Mouse (Mus musculus) heart, embryonic 13.5 days (tissue): ENCODE data around the gene Defb45. TPM values are rescaled to one million over a fixed set of nuclear protein-coding genes. Genes with fewer than 3 reads are reported as not detected.

Experiments used
- ATAC-seq: fragments of 200-750 bp; cut with Nextera tagmentation; 2 replicates; pipeline ENCODE4 v1.8.0; 2017; ENCODE audit warnings: moderate TSS enrichment; ENCODE audit not compliant: insufficient number of reproducible peaks, low FRiP score, low TSS enrichment; ENCODE audit errors: extremely low read depth
- H3K27ac ChIP-seq: fragments of 300-500 bp; sonication (generic); replicated peaks from 2 replicates; pipeline ENCODE4 v1.5.1; 2015; ENCODE audit warnings: moderate library complexity, mild to moderate bottlenecking, inconsistent platforms
- H3K27me3 ChIP-seq: fragments of 300-500 bp; sonication (generic); replicated peaks from 2 replicates; pipeline ENCODE4 v1.6.1; 2015; ENCODE audit warnings: mild to moderate bottlenecking, inconsistent platforms
- H3K36me3 ChIP-seq: fragments of 300-500 bp; sonication (generic); 2 replicates; pipeline ENCODE4 v1.6.1; 2015; ENCODE audit warnings: mild to moderate bottlenecking, inconsistent platforms
- H3K4me1 ChIP-seq: fragments of 300-500 bp; sonication (generic); 2 replicates; pipeline ENCODE4 v1.6.1; 2015; ENCODE audit warnings: inconsistent platforms
- H3K4me2 ChIP-seq: fragments of 300-500 bp; sonication (generic); 2 replicates; pipeline ENCODE4 v1.6.1; 2015; ENCODE audit warnings: inconsistent platforms, mild to moderate bottlenecking, moderate library complexity
- H3K4me3 ChIP-seq: fragments of 300-500 bp; sonication (generic); 2 replicates; pipeline ENCODE4 v1.5.1; 2015; ENCODE audit warnings: moderate library complexity, mild to moderate bottlenecking, inconsistent platforms
- H3K9ac ChIP-seq: fragments of 300-500 bp; sonication (generic); 2 replicates; pipeline ENCODE4 v1.6.1; 2015; ENCODE audit warnings: inconsistent platforms, mild to moderate bottlenecking, moderate library complexity
- H3K9me3 ChIP-seq: fragments of 300-500 bp; sonication (generic); 2 replicates; pipeline ENCODE4 v1.6.1; 2016; ENCODE audit warnings: inconsistent platforms
- WGBS: fragments of 180-500 bp; shearing (Covaris S2); methylation state at CpG from one replicate; pipeline ENCODE4 v1.1.7; 2015; ENCODE audit warnings: mixed read lengths; 5-methylcytosine and 5-hydroxymethylcytosine counted together
- polyA plus RNA-seq: library from polyadenylated mRNA; unstranded; fragments of >200 nt; fragmentation: Nextera tagmentation; extraction: Ambion mirVana; gene quantifications from 2 replicates; pipeline ENCODE4 v1.2.1, GENCODE M21; 2015

Gene Defb45
- polyA plus RNA-seq, 1 experiment from 2014 or later, result not detected

- Histone ChIP-seq H3K9me3 (no peaks in the 10 kb centered on the region), H3K4me1 (peaks cover 34% of the 10 kb centered on the region), H3K4me2 (peak within 1 kb of the TSS; percentile 91), H3K27ac (0 out of 2 replicates have a peak within 1 kb of the TSS, but pooled peaks have one; percentile 12), H3K27me3 (peaks cover 46% of the 10 kb centered on the region), H3K36me3 (no peaks in the 10 kb centered on the region), H3K4me3 (peak within 1 kb of the TSS; percentile 66), H3K9ac (peak within 1 kb of the TSS; percentile 84)
- 2% methylated on average over 59 of the region's 59 CpGs for WGBS
- 0 out of 2 replicates have a peak, but pooled peaks have one; percentile 29 for ATAC-seq
Measured at GRCm38 (mm10) chr2:152626774-152627591, 27.8 kb upstream of the Defb45 start, which contains the start of gene Rem1. Gene Rem1, plus strand, starts transcription at chr2:152626951.

- no peak overlapping the region for H3K4me3 ChIP-seq
- H3K4me2 ChIP-seq, result no peak overlapping the region
- peaks cover 33% of the 10 kb centered on the region for H3K4me1 ChIP-seq
- no peak for ATAC-seq
- no peaks in the 10 kb centered on the region for H3K36me3 ChIP-seq
- no peak overlapping the region for H3K9ac ChIP-seq
- no peak overlapping the region for H3K27ac ChIP-seq
- no peaks in the 10 kb centered on the region for H3K9me3 ChIP-seq
- peaks cover 46% of the 10 kb centered on the region for H3K27me3 ChIP-seq
- 12% methylated on average over 1 of the region's 1 CpGs for WGBS
Measured at GRCm38 (mm10) chr2:152625256-152625655, 26.1 kb upstream of the Defb45 start.

DNA sequence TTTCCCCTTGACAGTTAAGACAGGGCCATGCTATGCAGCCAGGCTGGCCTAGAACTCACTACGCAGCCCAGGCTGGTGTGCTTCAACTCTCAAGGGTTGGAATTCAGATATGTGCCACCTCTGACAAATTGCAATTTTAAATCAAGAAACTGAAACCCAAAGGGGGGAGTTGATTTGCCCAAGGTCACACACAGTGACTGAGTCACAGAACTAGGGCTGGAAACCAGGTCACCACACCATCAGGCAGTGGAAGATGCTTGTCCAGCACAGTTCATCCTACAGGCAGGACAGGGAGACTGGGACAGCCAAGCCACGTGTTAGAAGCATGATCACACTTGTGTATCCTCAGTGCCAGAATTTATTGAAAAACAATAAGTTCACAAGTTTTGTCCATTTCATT, 25.4 kb upstream of the Defb45 start:
- H3K4me1 ChIP-seq, result peaks cover 29% of the 10 kb centered on the region
- H3K27me3 ChIP-seq, result peaks cover 45% of the 10 kb centered on the region
- ATAC-seq, result no peak
- no peak overlapping the region for H3K4me2 ChIP-seq
- no peak overlapping the region for H3K9ac ChIP-seq
- no peak overlapping the region for H3K27ac ChIP-seq
- no peaks in the 10 kb centered on the region for H3K36me3 ChIP-seq
- no peaks in the 10 kb centered on the region for H3K9me3 ChIP-seq
- no peak overlapping the region for H3K4me3 ChIP-seq
- WGBS, result 79% methylated on average over 2 of the region's 2 CpGs

- H3K36me3 ChIP-seq, result no peaks in the 10 kb centered on the region
- no peak within 1 kb of the TSS for H3K9ac ChIP-seq
- H3K27ac ChIP-seq, result no peak within 1 kb of the TSS
- no peaks in the 10 kb centered on the region for H3K9me3 ChIP-seq
- H3K4me1 ChIP-seq, result peaks cover 20% of the 10 kb centered on the region
- H3K4me3 ChIP-seq, result no peak within 1 kb of the TSS
- 75% methylated on average over 7 of the region's 7 CpGs for WGBS
- H3K4me2 ChIP-seq, result no peak within 1 kb of the TSS
- H3K27me3 ChIP-seq, result peaks cover 28% of the 10 kb centered on the region
- no peak for ATAC-seq
Measured at GRCm38 (mm10) chr2:152622953-152623352, 23.8 kb upstream of the Defb45 start, which contains the start of gene Defb25. Gene Defb25, minus strand, starts transcription at chr2:152623053.

GRCm38 (mm10) chr2:152622151-152622550, 23.0 kb upstream of the Defb45 start:
- Histone ChIP-seq H3K9ac (no peak overlapping the region), H3K4me2 (no peak overlapping the region), H3K4me1 (peaks cover 12% of the 10 kb centered on the region), H3K9me3 (no peaks in the 10 kb centered on the region), H3K27me3 (peaks cover 20% of the 10 kb centered on the region), H3K4me3 (no peak overlapping the region), H3K27ac (no peak overlapping the region), H3K36me3 (no peaks in the 10 kb centered on the region)
- WGBS, result 78% methylated on average over 13 of the region's 13 CpGs
- ATAC-seq, result no peak

DNA sequence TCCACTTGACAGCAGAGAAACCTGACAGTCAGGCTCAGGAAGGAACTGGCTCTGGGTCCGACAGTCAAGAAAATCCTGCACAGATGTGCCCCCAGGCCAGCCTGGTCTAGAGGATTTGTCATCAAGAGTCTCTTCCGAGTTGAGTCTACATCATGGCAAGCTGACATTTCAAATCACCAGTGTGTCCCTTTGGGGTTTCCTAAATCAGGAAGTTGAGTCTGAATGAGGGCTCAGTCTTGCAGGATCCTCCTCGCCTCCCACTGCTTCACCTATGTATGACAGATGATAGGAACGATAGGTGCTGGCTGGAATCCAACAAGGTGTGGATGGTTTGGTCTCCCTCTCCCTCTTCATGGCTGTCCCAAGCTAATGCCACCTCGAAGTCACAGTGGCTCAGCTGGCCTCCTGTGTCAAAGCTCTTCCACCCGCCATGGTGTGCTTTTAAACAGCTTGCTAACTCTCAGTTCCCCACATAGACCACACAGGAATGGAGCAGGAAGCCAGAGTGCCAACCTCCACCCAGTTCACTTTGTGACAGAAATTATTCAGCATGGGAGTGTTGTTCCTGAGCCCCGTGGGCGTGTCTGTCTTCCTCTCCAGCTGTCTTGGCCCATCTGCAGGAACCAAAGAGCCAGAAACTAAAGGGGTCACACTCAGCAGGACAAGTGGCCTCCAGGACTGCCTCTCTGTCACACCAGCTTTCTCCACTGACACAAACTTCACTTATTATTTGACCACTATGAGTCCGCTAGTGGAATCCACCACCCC, 21.4 kb upstream of the Defb45 start:
- no peak overlapping the region for H3K9ac ChIP-seq
- ATAC-seq, result no peak
- no peaks in the 10 kb centered on the region for H3K36me3 ChIP-seq
- H3K27ac ChIP-seq, result no peak overlapping the region
- H3K27me3 ChIP-seq, result peaks cover 4% of the 10 kb centered on the region
- no peaks in the 10 kb centered on the region for H3K4me1 ChIP-seq
- no peaks in the 10 kb centered on the region for H3K9me3 ChIP-seq
- WGBS, result 58% methylated on average over 9 of the region's 9 CpGs
- H3K4me3 ChIP-seq, result no peak overlapping the region
- H3K4me2 ChIP-seq, result no peak overlapping the region

DNA sequence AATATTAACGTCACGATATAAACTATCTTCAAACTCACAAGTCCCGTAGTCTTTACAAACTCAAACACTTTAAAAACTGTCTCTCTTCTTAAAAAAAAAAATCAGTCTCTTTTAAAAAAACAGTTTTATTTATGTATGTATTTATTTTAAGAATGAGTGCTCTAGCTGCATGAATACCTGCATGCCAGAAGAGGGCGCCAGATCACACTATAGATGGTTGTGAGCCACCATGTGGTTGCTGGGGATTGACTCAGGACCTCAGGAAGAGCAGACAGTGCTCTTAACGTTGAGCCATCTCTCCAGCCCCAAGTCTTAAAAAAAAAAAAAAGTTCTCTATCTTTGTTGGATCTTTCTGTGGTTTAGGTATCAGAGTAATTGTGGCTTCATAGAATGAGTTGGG, 18.2 kb upstream of the Defb45 start:
- no peaks in the 10 kb centered on the region for H3K36me3 ChIP-seq
- H3K27me3 ChIP-seq, result no peaks in the 10 kb centered on the region
- no peak for ATAC-seq
- no peak overlapping the region for H3K4me2 ChIP-seq
- H3K9ac ChIP-seq, result no peak overlapping the region
- H3K27ac ChIP-seq, result no peak overlapping the region
- H3K9me3 ChIP-seq, result no peaks in the 10 kb centered on the region
- 57% methylated on average over 5 of the region's 5 CpGs for WGBS
- no peaks in the 10 kb centered on the region for H3K4me1 ChIP-seq
- no peak overlapping the region for H3K4me3 ChIP-seq

DNA sequence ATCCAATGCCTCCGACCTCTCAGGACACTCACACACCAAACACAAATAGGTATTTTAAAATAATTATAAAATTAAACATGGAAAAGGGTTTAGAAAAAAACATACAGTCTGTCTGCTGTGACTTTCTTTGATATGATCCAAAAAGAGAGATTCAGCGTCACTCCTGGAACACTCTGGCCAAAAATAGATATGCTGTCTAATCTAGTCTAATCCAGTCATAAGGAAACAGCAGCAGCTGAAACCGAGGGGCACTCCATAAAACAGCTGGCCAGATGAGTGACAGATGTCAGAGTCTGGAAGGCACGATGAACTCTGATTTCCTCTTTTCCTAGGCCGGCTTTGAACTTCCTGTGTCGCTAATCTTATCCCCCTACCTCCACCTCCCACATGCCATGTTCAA, 17.3 kb upstream of the Defb45 start:
- H3K4me1 ChIP-seq, result no peaks in the 10 kb centered on the region
- WGBS, result 44% methylated on average over 6 of the region's 6 CpGs
- no peaks in the 10 kb centered on the region for H3K9me3 ChIP-seq
- H3K4me3 ChIP-seq, result no peak overlapping the region
- ATAC-seq, result no peak
- no peak overlapping the region for H3K4me2 ChIP-seq
- H3K9ac ChIP-seq, result no peak overlapping the region
- H3K36me3 ChIP-seq, result no peaks in the 10 kb centered on the region
- H3K27me3 ChIP-seq, result no peaks in the 10 kb centered on the region
- H3K27ac ChIP-seq, result no peak overlapping the region

- Histone ChIP-seq H3K4me3 (no peak overlapping the region), H3K9me3 (no peaks in the 10 kb centered on the region), H3K36me3 (no peaks in the 10 kb centered on the region), H3K27ac (no peak overlapping the region), H3K27me3 (no peaks in the 10 kb centered on the region), H3K4me2 (no peak overlapping the region), H3K4me1 (no peaks in the 10 kb centered on the region), H3K9ac (no peak overlapping the region)
- WGBS, result 7% methylated on average over 7 of the region's 7 CpGs
- ATAC-seq, result no peak
Measured at GRCm38 (mm10) chr2:152615563-152615962, 16.4 kb upstream of the Defb45 start.

GRCm38 (mm10) chr2:152612193-152612592, 13.0 kb upstream of the Defb45 start:
- Histone ChIP-seq H3K9me3 (no peaks in the 10 kb centered on the region), H3K4me1 (no peaks in the 10 kb centered on the region), H3K4me2 (no peak overlapping the region), H3K4me3 (no peak overlapping the region), H3K27ac (no peak overlapping the region), H3K27me3 (no peaks in the 10 kb centered on the region), H3K36me3 (no peaks in the 10 kb centered on the region), H3K9ac (no peak overlapping the region)
- ATAC-seq, result no peak
- 45% methylated on average over 7 of the region's 8 CpGs for WGBS

DNA sequence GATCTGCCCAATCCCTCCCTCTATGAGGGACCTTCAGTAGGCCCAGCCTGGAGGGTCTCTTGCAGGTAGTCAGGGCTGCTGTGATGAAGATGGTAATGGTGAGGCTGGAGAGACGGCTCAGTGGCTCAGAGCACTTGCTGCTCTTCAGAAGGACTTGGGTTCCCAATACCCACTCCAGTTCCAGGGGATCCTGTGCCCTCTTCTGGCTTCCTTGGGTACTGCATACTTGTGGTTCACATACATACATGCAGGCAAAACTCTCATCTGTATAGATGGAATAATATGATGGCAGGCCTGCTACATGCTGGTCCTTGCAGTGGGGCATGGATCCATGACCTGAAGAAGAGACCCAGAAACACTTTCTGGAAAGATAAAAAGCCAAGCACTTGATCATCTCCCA, 9.5 kb upstream of the Defb45 start:
- Histone ChIP-seq H3K9me3 (no peaks in the 10 kb centered on the region), H3K27me3 (no peaks in the 10 kb centered on the region), H3K27ac (no peak overlapping the region), H3K36me3 (no peaks in the 10 kb centered on the region), H3K4me3 (no peak overlapping the region), H3K4me1 (no peaks in the 10 kb centered on the region), H3K9ac (no peak overlapping the region), H3K4me2 (no peak overlapping the region)
- ATAC-seq, result no peak
- 67% methylated on average over 1 of the region's 1 CpGs for WGBS
